Mouse (Mus musculus): Measurements from ENCODE around the gene Ppa2.

DNA sequence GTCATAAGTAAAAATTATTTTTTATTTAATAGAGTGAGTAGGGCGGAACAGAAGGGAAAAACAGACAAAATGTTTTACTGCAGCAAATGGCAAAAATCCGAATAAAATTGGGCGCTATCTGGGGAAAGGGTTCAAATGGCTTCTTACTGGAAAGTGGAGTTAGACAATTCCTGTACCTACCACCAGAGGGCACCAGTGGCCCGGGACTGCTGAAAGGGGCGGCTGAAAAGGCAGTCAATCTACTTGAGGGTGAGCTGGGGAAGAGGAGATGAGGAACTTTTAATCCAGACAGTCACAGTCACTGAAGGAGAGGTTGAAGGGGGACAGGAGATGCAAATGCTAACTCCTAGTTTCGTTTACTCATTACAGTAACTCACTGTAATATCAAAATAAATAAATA lies 4.6 kb downstream of the Ppa2 start:
- TF ChIP-seq MAFK (IDR thresholded peaks at IDR 0.05; ENCODE audit: insufficient read depth, low read depth, low read length) (no peak), ZC3H11A (IDR thresholded peaks at IDR 0.05; ENCODE audit: borderline replicate concordance, low read depth, low read length) (peak; percentile 68; the same call in 1 of the 2 replicates)

All from ES-E14 (cell line).